Mouse (Mus musculus): ENCODE measurements around the gene Pla2g15.

- TF ChIP-seq POLR2A (IDR thresholded peaks at IDR 0.05; ENCODE audit: low read depth, low read length) (no peak), CTCF (conservative IDR thresholded peaks at IDR 0.05; ENCODE audit: insufficient read depth, insufficient read length, low read depth, low read length) (no peak)
These were observed 19.1 kb downstream of the Pla2g15 start for GRCm38 (mm10) chr8:106169017-106169933.
